Mouse (Mus musculus): ENCODE measurements around the gene Egln1. TPM values are rescaled to one million over a fixed set of nuclear protein-coding genes. Genes with fewer than 3 reads are reported as not detected.

Gene Egln1
- total RNA-seq, 2 experiments from 2014 or later, result 272 to 278 TPM

DNA sequence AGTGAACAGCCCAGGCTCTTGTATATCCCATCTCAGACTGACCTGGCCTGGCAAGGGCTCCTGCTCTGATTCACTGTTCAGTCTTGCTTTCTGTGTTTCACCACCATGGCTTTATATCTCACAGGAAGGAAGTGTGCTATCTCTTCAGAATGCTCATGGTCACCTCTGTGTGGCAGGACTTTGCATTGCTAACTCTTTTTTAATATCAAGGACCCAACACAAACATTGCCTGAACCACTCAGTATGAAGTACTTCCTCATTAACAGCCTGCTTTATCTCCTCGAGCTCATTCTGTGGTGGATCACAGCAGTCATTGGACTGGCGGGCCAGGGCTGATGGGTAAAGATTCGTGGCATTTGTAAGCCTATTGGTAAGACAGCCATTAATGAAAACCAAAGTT, 82.5 kb downstream of the Egln1 start:
- DNase-seq (ENCODE audit: low spot score), result no peak
- intact Hi-C loops (cut with DNase I), result no loop called here

DNA sequence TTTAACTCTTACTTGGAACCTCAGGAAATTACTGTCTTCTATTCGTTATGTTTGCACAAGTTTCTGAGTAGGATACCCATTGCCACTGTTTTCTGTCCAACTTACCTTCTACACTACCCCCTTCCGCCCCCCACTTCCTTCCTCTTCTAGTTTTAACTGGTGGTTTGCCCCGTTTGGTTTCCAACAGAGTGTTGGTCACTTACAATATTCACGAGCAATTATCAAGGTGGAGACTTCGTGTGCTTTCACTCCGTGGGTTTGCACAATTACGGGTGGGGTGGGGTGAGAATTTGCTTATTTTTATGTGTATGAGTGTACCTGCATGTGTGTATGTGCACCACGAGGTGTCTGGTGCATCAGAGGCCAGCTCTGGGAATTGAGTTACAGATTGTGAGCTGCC, 85.4 kb downstream of the Egln1 start:
- no peak for DNase-seq (ENCODE audit: low spot score)
- intact Hi-C loops (cut with DNase I), result loop anchor here (2.0 kb wide), 1 partner anchor 31 kb away; no protein-coding TSS in a partner anchor

DNA sequence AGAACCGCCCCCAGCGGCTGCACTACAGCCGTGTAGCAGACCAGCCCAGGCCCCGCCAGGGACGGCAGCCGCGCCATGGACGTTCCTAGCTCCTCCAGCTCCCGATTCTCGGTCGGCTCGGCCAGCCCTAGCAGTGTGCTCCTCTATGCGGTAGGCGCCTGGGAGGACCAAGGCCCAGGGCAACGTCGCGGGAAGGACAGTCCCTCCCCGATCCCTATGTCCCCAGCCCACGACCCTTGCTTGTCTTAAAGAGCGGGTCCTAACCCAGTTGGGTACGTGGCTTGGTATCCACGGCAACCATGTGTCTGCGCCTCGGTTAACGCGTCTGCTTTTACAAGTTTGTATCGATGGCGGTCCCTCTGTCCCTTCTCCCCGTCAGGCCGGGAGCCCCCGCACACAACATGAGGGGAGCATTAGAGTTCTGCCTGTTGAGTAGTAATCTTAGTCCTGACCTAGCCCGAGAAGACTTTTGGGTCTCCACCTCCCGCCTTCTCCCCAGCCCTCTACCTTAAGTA, 85.9 kb downstream of the Egln1 start:
- intact Hi-C loops (cut with DNase I), result loop anchor here (2.0 kb wide), 1 partner anchor 30 kb away; no protein-coding TSS in a partner anchor

GRCm38 (mm10) chr8:124862321-124863162, 86.6 kb downstream of the Egln1 start, which contains the start of the genes Gnpat and 2810004N23Rik:
Gene Gnpat, plus strand, starts transcription at chr8:124863033.
Gene 2810004N23Rik, minus strand, starts transcription at chr8:124863120.
- peak; percentile 89 for DNase-seq (ENCODE audit: low spot score)
- intact Hi-C loops (cut with DNase I), result loop anchor here (2.0 kb wide), 1 partner anchor 30 kb away; no protein-coding TSS in a partner anchor

More for the DNA sequence above, 85.9 kb downstream of the Egln1 start:
- DNase-seq (ENCODE audit: low spot score), result no peak

GRCm38 (mm10) chr8:124860188-124860587, 88.9 kb downstream of the Egln1 start:
- DNase-seq (ENCODE audit: low spot score), result no peak
- intact Hi-C loops (cut with DNase I), result no loop called here

DNA sequence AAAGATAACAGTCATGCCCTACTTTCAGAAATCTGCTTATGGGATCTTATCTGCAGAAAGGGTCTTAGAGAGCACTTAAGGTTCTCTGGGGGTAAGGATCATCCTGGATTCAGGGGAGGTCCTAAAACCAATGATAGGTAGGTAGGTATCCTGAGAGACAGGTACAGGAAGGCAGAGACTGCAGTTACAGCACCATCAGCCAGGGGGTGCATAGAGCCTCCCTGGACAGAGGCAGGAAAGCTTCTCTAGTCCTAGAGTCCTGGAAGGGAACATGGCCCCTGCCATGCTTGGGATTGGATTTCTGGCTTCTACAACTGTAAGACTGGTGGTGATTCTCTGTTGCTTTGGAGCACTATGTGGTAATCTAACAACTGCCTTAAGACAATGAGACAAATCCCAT, 89.7 kb downstream of the Egln1 start:
- intact Hi-C loops (cut with DNase I), result no loop called here
- no peak for DNase-seq (ENCODE audit: low spot score)

Other genes with a start within 250 kb of the Egln1 start
- 10 to 100 TPM; 14.9 to 17.6 TPM for gene Ttc13, start 227.3 kb downstream of the Egln1 start, total RNA-seq (2021)
- gene Arv1, start 227.2 kb downstream of the Egln1 start, total RNA-seq (2021), result 1 to 10 TPM; 4.4 to 5.0 TPM
- gene Fam89a, start 197.5 kb downstream of the Egln1 start, total RNA-seq (2021), result 1 to 10 TPM in 1 of 2 experiments, under 1 TPM in 1; 0.78 to 1.2 TPM
- gene Trim67, start 156.2 kb downstream of the Egln1 start, total RNA-seq (2021), result under 1 TPM; 0.53 to 0.73 TPM
- gene Gnpat, start 86.3 kb downstream of the Egln1 start, total RNA-seq (2021), result 100 to 1,000 TPM; 168 to 181 TPM
- gene 2810004N23Rik, start 86.2 kb downstream of the Egln1 start, total RNA-seq (2021), result 10 to 100 TPM; 39.7 to 45.5 TPM
- gene Exoc8, start 51.6 kb downstream of the Egln1 start, total RNA-seq (2021), result 10 to 100 TPM; 18.9 to 19.2 TPM
- gene Sprtn, start 51.4 kb downstream of the Egln1 start, total RNA-seq (2021), result 10 to 100 TPM in 1 of 2 experiments, 1 to 10 TPM in 1; 9.5 to 12.2 TPM
- gene Tsnax, start 63.7 kb upstream of the Egln1 start, total RNA-seq (2021), result 10 to 100 TPM; 71.0 to 71.6 TPM
- gene Disc1, start 104.9 kb upstream of the Egln1 start, total RNA-seq (2021), result 1 to 10 TPM; 1.7 to 3.0 TPM

Measured in heart, postnatal 25 days (tissue).